Mouse (Mus musculus) G1E (cell line): ENCODE measurements at regions not wholly inside any gene's neighbourhood (a gene's known extent, or its start where the extent isn't known, plus 50 kb on each side); places are given as distances from the start of the nearest gene placed in this dataset.

Experiments
- CTCF ChIP-seq: IDR thresholded peaks from 2 replicates; pipeline ENCODE4 v1.5.1; 2012; ENCODE audit warnings: low read depth, low read length, inconsistent platforms, mixed read lengths
- GATA1 ChIP-seq: IDR thresholded peaks from 2 replicates; pipeline ENCODE4 v1.6.1; 2012; ENCODE audit warnings: borderline replicate concordance, low read length, inconsistent platforms, mixed read lengths
- GATA2 ChIP-seq: IDR thresholded peaks from 2 replicates; pipeline ENCODE4 v1.6.1; 2012; ENCODE audit warnings: low read depth, low read length, inconsistent platforms, borderline replicate concordance

GRCm38 (mm10) chr2:133371490-133372215 is 180.3 kb upstream of the Bmp2 start:
- TF ChIP-seq CTCF (no peak), GATA2 (no peak), GATA1 (no peak)
